12 mouse cellular contexts compared by ENCODE assay signal in the genomic region with DNA sequence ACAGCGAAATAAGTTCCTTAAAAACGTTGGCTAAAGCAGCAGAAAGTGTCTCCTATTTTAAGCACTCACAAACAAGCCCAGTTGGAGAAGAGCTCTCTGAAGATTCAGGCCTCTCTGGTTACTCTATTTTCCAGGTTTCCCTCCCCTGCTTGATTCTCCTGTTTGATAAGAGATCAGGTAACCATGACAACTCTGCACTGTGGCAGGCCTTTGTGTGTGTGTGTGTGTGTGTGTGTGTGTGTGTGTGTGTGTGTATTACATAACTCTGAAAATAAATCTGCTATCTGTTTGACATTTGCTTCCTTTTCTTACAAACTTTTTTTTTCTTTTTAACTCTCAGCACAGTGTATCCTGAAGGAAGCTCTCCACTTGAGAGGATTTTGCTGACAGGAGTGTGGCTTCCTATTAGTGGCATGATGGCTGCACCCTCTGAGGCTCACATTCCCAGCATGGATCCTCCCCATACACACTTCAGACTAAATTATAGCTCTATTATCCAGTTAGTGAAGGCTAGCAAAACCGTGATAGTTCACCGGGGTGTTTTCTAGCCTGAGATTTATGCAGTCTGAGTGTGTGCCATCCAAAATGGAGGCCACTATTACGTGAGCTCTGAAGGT.
DNase-seq lines count a peak whose midpoint lies in the region; ATAC-seq lines count a peak whose summit lies in the region.
"Had no signal": no experiment of that assay in that cellular context is flagged by ENCODE, and none has a peak within 500 bp of the region (broad histone marks: within the 10 kb centered on the region; RNA-seq: fewer than 3 reads in every experiment).

No protein-coding gene starts in this region.

- H3K27me3 ChIP-seq in forebrain, embryonic 16.5 days (replicated peaks; ENCODE audit: control insufficient read depth, insufficient read depth, low read length) = no peaks in the 10 kb centered on the region
- H3K27me3 ChIP-seq in midbrain, embryonic 13.5 days = no peaks in the 10 kb centered on the region
- H3K27me3 ChIP-seq: heart, embryonic 15.5 days; liver, embryonic 13.5 days had no signal

- H3K36me3 ChIP-seq in forebrain, embryonic 16.5 days (ENCODE audit: control insufficient read depth, insufficient read depth) = no peaks in the 10 kb centered on the region
- H3K36me3 ChIP-seq in midbrain, embryonic 13.5 days = no peaks in the 10 kb centered on the region
- H3K36me3 ChIP-seq: heart, embryonic 15.5 days; liver, embryonic 13.5 days had no signal

- 48% methylated on average over 5 of the region's 5 CpGs for WGBS in forebrain, embryonic 16.5 days
- WGBS in midbrain, embryonic 13.5 days = 45% methylated on average over 5 of the region's 5 CpGs

- H3K4me2 ChIP-seq in forebrain, embryonic 16.5 days (ENCODE audit: low read length) = no peak overlapping the region
- H3K4me2 ChIP-seq in midbrain, embryonic 13.5 days (replicated peaks) = no peak overlapping the region
- H3K4me2 ChIP-seq: heart, embryonic 15.5 days; liver, embryonic 13.5 days had no signal

- H3K4me3 ChIP-seq in forebrain, embryonic 16.5 days (replicated peaks; ENCODE audit: low read length) = no peak overlapping the region
- no peak overlapping the region for H3K4me3 ChIP-seq in midbrain, embryonic 13.5 days (replicated peaks)
- H3K4me3 ChIP-seq: erythroblast, embryonic 14.5 days; heart, embryonic 15.5 days; liver, embryonic 13.5 days had no signal

- peak; percentile 30 for DNase-seq in layer of hippocampus, adult 11-12 months (ENCODE audit: low spot score)
- DNase-seq in layer of hippocampus, postnatal 10 days (ENCODE audit: low spot score in 2 of 2) = no peak
- peak; percentile 64 for DNase-seq in brain, adult 2 months (ENCODE audit: low read depth, low spot score)
- DNase-seq in cerebellum, postnatal 14 days = no peak
- DNase-seq in testis, postnatal 10 days (ENCODE audit: low spot score) = no peak
- DNase-seq in lung, adult 18-20 months = no peak
- DNase-seq: liver, embryonic 13.5 days; thymus, adult 2 months had no signal

- ATAC-seq in forebrain, embryonic 16.5 days = 0 out of 2 replicates have a peak, but pooled peaks have one; percentile 21
- peak; percentile 72 for ATAC-seq in midbrain, embryonic 13.5 days

- no peaks in the 10 kb centered on the region for H3K9me3 ChIP-seq in forebrain, embryonic 16.5 days (ENCODE audit: control insufficient read depth, low read length)
- H3K9me3 ChIP-seq in midbrain, embryonic 13.5 days = no peaks in the 10 kb centered on the region
- H3K9me3 ChIP-seq: heart, embryonic 15.5 days; liver, embryonic 13.5 days had no signal

- no peak overlapping the region for H3K27ac ChIP-seq in forebrain, embryonic 16.5 days (ENCODE audit: low read length)
- H3K27ac ChIP-seq in midbrain, embryonic 13.5 days = peak overlapping the region; percentile 70
- H3K27ac ChIP-seq: heart, embryonic 15.5 days; liver, embryonic 13.5 days had no signal

- no peak overlapping the region for H3K9ac ChIP-seq in forebrain, embryonic 16.5 days (replicated peaks; ENCODE audit: low read depth, low read length)
- no peak overlapping the region for H3K9ac ChIP-seq in midbrain, embryonic 13.5 days (replicated peaks)
- H3K9ac ChIP-seq: heart, embryonic 15.5 days; liver, embryonic 13.5 days had no signal

- peaks cover 2% of the 10 kb centered on the region; the same call in 1 of the 2 replicates for H3K4me1 ChIP-seq in forebrain, embryonic 16.5 days (replicated peaks; ENCODE audit: control insufficient read depth, insufficient read depth, low read length)
- peaks cover 25% of the 10 kb centered on the region for H3K4me1 ChIP-seq in midbrain, embryonic 13.5 days (replicated peaks)
- H3K4me1 ChIP-seq: heart, embryonic 15.5 days; liver, embryonic 13.5 days had no signal

Comparison
In these comparisons a context has a peak if more than half of its experiments do, and no peak if none do; other contexts are left out.
1. DNase-seq: peak in layer of hippocampus, adult 11-12 months (single experiment) and brain, adult 2 months (single experiment); none in layer of hippocampus, postnatal 10 days (0 of 2), cerebellum, postnatal 14 days (0 of 2), testis, postnatal 10 days (single experiment) and lung, adult 18-20 months (0 of 2).